ENCODE assay signal across 17 mouse cellular contexts in genomic region chr10:80604988-80605387, GRCm38 (mm10). TPM values are rescaled to one million over a fixed set of nuclear protein-coding genes. Genes with fewer than 3 reads are reported as not detected.
DNase-seq lines count a peak whose midpoint lies in the region; ATAC-seq and TF ChIP-seq lines count a peak whose summit lies in the region.
"Had no signal": no experiment of that assay in that cellular context is flagged by ENCODE, and none has a peak within 500 bp of the region (broad histone marks: within the 10 kb centered on the region; RNA-seq: fewer than 3 reads in every experiment).

No protein-coding gene starts in this region.

- TF ChIP-seq POLR2A in spleen, adult 2 months (IDR thresholded peaks at IDR 0.05; ENCODE audit: low read depth, low read length): no peak

- H3K36me3 ChIP-seq in intestine, postnatal 0 days (ENCODE audit: control insufficient read depth, insufficient read depth): peaks cover 29% of the 10 kb centered on the region
- H3K36me3 ChIP-seq in intestine, embryonic 15.5 days: peaks cover 40% of the 10 kb centered on the region
- H3K36me3 ChIP-seq in spleen, adult 2 months (ENCODE audit: control insufficient read depth, insufficient read depth, low read length): peaks cover 17% of the 10 kb centered on the region
- H3K36me3 ChIP-seq in liver, embryonic 15.5 days (replicated peaks): peaks cover 43% of the 10 kb centered on the region

- H3K27ac ChIP-seq in intestine, postnatal 0 days (ENCODE audit: low read depth, low read length): peak overlapping the region; percentile 82; the same call in 1 of the 2 replicates
- H3K27ac ChIP-seq in intestine, embryonic 15.5 days: no peak overlapping the region
- H3K27ac ChIP-seq in spleen, adult 2 months (ENCODE audit: insufficient read depth, low read length): peak overlapping the region; percentile 90
- peak overlapping the region; percentile 94 for H3K27ac ChIP-seq in liver, embryonic 15.5 days (replicated peaks)
- H3K27ac ChIP-seq: heart, adult 2 months; hindbrain, embryonic 12.5 days; neural tube, embryonic 12.5 days had no signal

- no peak for TF ChIP-seq CTCF in intestine, postnatal 0 days (IDR thresholded peaks at IDR 0.05; ENCODE audit: low read depth)
- no peak for TF ChIP-seq CTCF in spleen, adult 2 months (IDR thresholded peaks at IDR 0.05; ENCODE audit: extremely low read depth, insufficient read depth, insufficient read length, insufficient replicate concordance)

- H3K4me3 ChIP-seq in intestine, postnatal 0 days (ENCODE audit: low read depth, low read length): no peak overlapping the region
- no peak overlapping the region for H3K4me3 ChIP-seq in intestine, embryonic 15.5 days (replicated peaks)
- no peak overlapping the region for H3K4me3 ChIP-seq in spleen, adult 2 months (ENCODE audit: extremely low read depth, insufficient read depth, insufficient read length)
- peak overlapping the region; percentile 73; the same call in 1 of the 2 replicates for H3K4me3 ChIP-seq in liver, embryonic 15.5 days (replicated peaks)
- H3K4me3 ChIP-seq: heart, adult 2 months; hindbrain, embryonic 12.5 days; neural tube, embryonic 12.5 days had no signal

- H3K9ac ChIP-seq in intestine, postnatal 0 days (ENCODE audit: low read depth, low read length): no peak overlapping the region
- no peak overlapping the region for H3K9ac ChIP-seq in intestine, embryonic 15.5 days
- peak overlapping the region; percentile 18 for H3K9ac ChIP-seq in liver, embryonic 15.5 days
- H3K9ac ChIP-seq: hindbrain, embryonic 12.5 days had no signal

- 77% methylated on average over 2 of the region's 2 CpGs for WGBS in intestine, postnatal 0 days
- 94% methylated on average over 2 of the region's 2 CpGs for WGBS in intestine, embryonic 15.5 days
- 77% methylated on average over 2 of the region's 2 CpGs for WGBS in spleen, adult 2 months
- WGBS in liver, embryonic 15.5 days (ENCODE audit: insufficient replicate concordance): 73% methylated on average over 2 of the region's 2 CpGs

- no peaks in the 10 kb centered on the region for H3K9me3 ChIP-seq in intestine, postnatal 0 days (ENCODE audit: control insufficient read depth)
- H3K9me3 ChIP-seq in intestine, embryonic 15.5 days: no peaks in the 10 kb centered on the region
- H3K9me3 ChIP-seq in liver, embryonic 15.5 days (replicated peaks): no peaks in the 10 kb centered on the region
- H3K9me3 ChIP-seq: hindbrain, embryonic 12.5 days; neural tube, embryonic 12.5 days had no signal

- no peak overlapping the region for H3K4me2 ChIP-seq in intestine, postnatal 0 days (replicated peaks; ENCODE audit: low read depth)
- no peak overlapping the region for H3K4me2 ChIP-seq in intestine, embryonic 15.5 days (replicated peaks)
- H3K4me2 ChIP-seq in liver, embryonic 15.5 days: peak overlapping the region; percentile 85
- H3K4me2 ChIP-seq: hindbrain, embryonic 12.5 days had no signal

- ATAC-seq in CD4-positive, CD25-positive, alpha-beta regulatory T cell, adult 4 months: no peak
- ATAC-seq in intestine, postnatal 0 days: no peak
- no peak for ATAC-seq in intestine, embryonic 15.5 days
- no peak for ATAC-seq in liver, embryonic 15.5 days (ENCODE audit: insufficient read depth)
- ATAC-seq: forebrain, embryonic 14.5 days had no signal

- DNase-seq in CD4-positive, CD25-positive, alpha-beta regulatory T cell, adult 2 months (ENCODE audit: low read depth, low spot score): peak; percentile 12
- no peak for DNase-seq in spleen, adult 2 months (ENCODE audit: low read depth in 1 of 2, low spot score in 2 of 2)
- DNase-seq in spleen, adult 12 weeks (ENCODE audit: low spot score): no peak
- DNase-seq in lung, postnatal 4 days: no peak
- DNase-seq: adrenal gland, postnatal 25 days; cerebellum, adult 11 months; gastrocnemius, postnatal 25 days; heart, adult 2 months; heart, postnatal 10 days; lung, postnatal 10 days had no signal

- H3K27me3 ChIP-seq in intestine, postnatal 0 days (replicated peaks; ENCODE audit: control insufficient read depth, insufficient read depth, low read length): no peaks in the 10 kb centered on the region
- H3K27me3 ChIP-seq in intestine, embryonic 15.5 days (replicated peaks): no peaks in the 10 kb centered on the region
- H3K27me3 ChIP-seq in spleen, adult 2 months (ENCODE audit: control insufficient read depth, insufficient read depth, low read length): no peaks in the 10 kb centered on the region
- H3K27me3 ChIP-seq in liver, embryonic 15.5 days: no peaks in the 10 kb centered on the region
- H3K27me3 ChIP-seq: hindbrain, embryonic 12.5 days; neural tube, embryonic 12.5 days had no signal

- no peaks in the 10 kb centered on the region; the same call in 1 of the 2 replicates for H3K4me1 ChIP-seq in intestine, postnatal 0 days (replicated peaks; ENCODE audit: control insufficient read depth, insufficient read depth, low read length)
- peaks cover 26% of the 10 kb centered on the region for H3K4me1 ChIP-seq in intestine, embryonic 15.5 days (replicated peaks)
- H3K4me1 ChIP-seq in spleen, adult 2 months (ENCODE audit: control insufficient read depth, insufficient read depth, insufficient read length): peaks cover 46% of the 10 kb centered on the region
- peaks cover 76% of the 10 kb centered on the region for H3K4me1 ChIP-seq in liver, embryonic 15.5 days (replicated peaks)

RNA-seq across cellular contexts. Expression of gene Gm49322, which starts 0.8 kb away (rescaled TPM):
- polyA plus RNA-seq in CD4-positive, CD25-positive, alpha-beta regulatory T cell, adult 4 months (2017; shearing (Covaris generic)): 10 to 100 TPM; 11.1 to 13.6 TPM
- polyA plus RNA-seq in intestine, postnatal 0 days (2015; fragmentation: Nextera tagmentation; extraction: Ambion mirVana): 2.3 and 2.6 TPM in 2 replicates
- 3.9 and 4.1 TPM in 2 replicates for polyA plus RNA-seq in intestine, embryonic 15.5 days (2015; fragmentation: Nextera tagmentation; extraction: Ambion mirVana)
- polyA plus RNA-seq in spleen, adult 2 months (2012; rRNA removed): 2.9 and 3.0 TPM in 2 replicates
- 1.5 TPM in 2 replicates for polyA plus RNA-seq in liver, embryonic 15.5 days (2015; fragmentation: Nextera tagmentation; extraction: Ambion mirVana)

RNA-seq across cellular contexts. Expression of gene Adat3, which starts 2.3 kb away (rescaled TPM):
- 1 to 10 TPM; 1.7 to 3.6 TPM for polyA plus RNA-seq in CD4-positive, CD25-positive, alpha-beta regulatory T cell, adult 4 months (2017; shearing (Covaris generic))
- polyA plus RNA-seq in intestine, postnatal 0 days (2015; fragmentation: Nextera tagmentation; extraction: Ambion mirVana): 5.4 and 6.6 TPM in 2 replicates
- 6.4 and 6.6 TPM in 2 replicates for polyA plus RNA-seq in intestine, embryonic 15.5 days (2015; fragmentation: Nextera tagmentation; extraction: Ambion mirVana)
- 17.0 and 25.7 TPM in 2 replicates for polyA plus RNA-seq in spleen, adult 2 months (2012; rRNA removed)
- 4.8 and 5.8 TPM in 2 replicates for polyA plus RNA-seq in liver, embryonic 15.5 days (2015; fragmentation: Nextera tagmentation; extraction: Ambion mirVana)

RNA-seq across cellular contexts. Expression of gene Scamp4, which starts 2.3 kb away (rescaled TPM):
- 100 to 1,000 TPM in 1 of 2 experiments, 10 to 100 TPM in 1; 98.1 to 145 TPM for polyA plus RNA-seq in CD4-positive, CD25-positive, alpha-beta regulatory T cell, adult 4 months (2017; shearing (Covaris generic))
- polyA plus RNA-seq in intestine, postnatal 0 days (2015; fragmentation: Nextera tagmentation; extraction: Ambion mirVana): 86.5 and 88.5 TPM in 2 replicates
- polyA plus RNA-seq in intestine, embryonic 15.5 days (2015; fragmentation: Nextera tagmentation; extraction: Ambion mirVana): 105 and 114 TPM in 2 replicates
- 94.8 and 110 TPM in 2 replicates for polyA plus RNA-seq in spleen, adult 2 months (2012; rRNA removed)
- 41.9 and 45.3 TPM in 2 replicates for polyA plus RNA-seq in liver, embryonic 15.5 days (2015; fragmentation: Nextera tagmentation; extraction: Ambion mirVana)

RNA-seq across cellular contexts. Expression of gene Abhd17a, which starts 14.8 kb away (rescaled TPM):
- polyA plus RNA-seq in CD4-positive, CD25-positive, alpha-beta regulatory T cell, adult 4 months (2017; shearing (Covaris generic)): 1 to 10 TPM; 2.3 to 9.7 TPM
- polyA plus RNA-seq in intestine, postnatal 0 days (2015; fragmentation: Nextera tagmentation; extraction: Ambion mirVana): 116 and 117 TPM in 2 replicates
- 95.7 and 101 TPM in 2 replicates for polyA plus RNA-seq in intestine, embryonic 15.5 days (2015; fragmentation: Nextera tagmentation; extraction: Ambion mirVana)
- polyA plus RNA-seq in spleen, adult 2 months (2012; rRNA removed): 220 and 302 TPM in 2 replicates
- polyA plus RNA-seq in liver, embryonic 15.5 days (2015; fragmentation: Nextera tagmentation; extraction: Ambion mirVana): 50.8 and 62.8 TPM in 2 replicates

RNA-seq across cellular contexts. Expression of gene Csnk1g2, which starts 17.6 kb away (rescaled TPM):
- 10 to 100 TPM in 1 of 2 experiments, 1 to 10 TPM in 1; 6.9 to 12.8 TPM for polyA plus RNA-seq in CD4-positive, CD25-positive, alpha-beta regulatory T cell, adult 4 months (2017; shearing (Covaris generic))
- 97.5 and 99.2 TPM in 2 replicates for polyA plus RNA-seq in intestine, postnatal 0 days (2015; fragmentation: Nextera tagmentation; extraction: Ambion mirVana)
- polyA plus RNA-seq in intestine, embryonic 15.5 days (2015; fragmentation: Nextera tagmentation; extraction: Ambion mirVana): 134 and 152 TPM in 2 replicates
- polyA plus RNA-seq in spleen, adult 2 months (2012; rRNA removed): 206 and 283 TPM in 2 replicates
- 49.7 and 60.4 TPM in 2 replicates for polyA plus RNA-seq in liver, embryonic 15.5 days (2015; fragmentation: Nextera tagmentation; extraction: Ambion mirVana)
